Mouse (Mus musculus) hematopoietic multipotent progenitor cell, adult 10-12 weeks (in vitro differentiated cells): ENCODE measurements around the gene Cd70. TPM values are rescaled to one million over a fixed set of nuclear protein-coding genes. Genes with fewer than 3 reads are reported as not detected.

Source experiments
- polyA plus RNA-seq: library from polyadenylated mRNA; stranded (reverse); fragments of >175 nt; gene quantifications from 2 replicates; pipeline ENCODE4 v1.2.3, GENCODE M21; 2012; ENCODE audit warnings: low replicate concordance

The Cd70 gene
- polyA plus RNA-seq, result 0.17 and 0.98 TPM in 2 replicates

DNA sequence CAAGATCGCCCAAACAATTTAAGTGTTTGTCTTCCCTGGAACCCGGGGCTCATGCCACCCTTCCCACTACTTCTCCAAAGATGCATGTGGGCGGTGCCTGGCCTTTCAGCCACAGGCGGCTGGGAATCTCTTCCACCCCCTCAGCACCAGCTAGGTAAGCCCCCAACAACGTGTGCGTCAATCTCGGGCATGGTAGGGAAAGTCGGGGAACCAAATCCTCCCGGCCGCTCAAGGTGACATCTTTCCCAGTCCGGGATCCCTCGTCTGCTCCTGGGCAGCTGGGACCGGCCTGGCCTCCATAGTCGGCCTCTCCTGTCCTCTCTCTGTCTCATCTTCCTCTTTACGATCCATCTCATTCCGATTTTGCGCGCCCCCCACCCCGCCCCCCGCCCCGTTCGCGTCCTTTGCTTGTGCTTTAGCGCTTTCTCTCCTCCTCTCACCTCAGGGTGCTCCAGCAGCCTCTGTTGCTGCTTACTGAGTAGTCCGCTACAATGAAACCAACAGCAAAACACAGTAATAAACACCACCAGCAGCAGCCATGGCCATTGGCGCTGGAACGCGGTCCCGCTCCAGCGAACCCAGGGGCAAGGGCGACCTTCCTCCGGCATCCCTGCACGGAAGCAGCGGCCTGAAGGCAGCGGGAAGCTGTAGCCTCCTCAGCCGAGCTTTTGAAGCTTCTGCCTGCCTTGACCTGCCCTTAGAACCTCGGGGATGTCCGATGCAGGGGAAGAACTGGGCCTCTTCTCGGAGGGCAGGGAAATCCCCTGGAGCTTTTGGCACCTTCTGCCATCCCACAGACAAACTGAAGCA, at the start of gene Cd70:
Cd70 (minus strand) TSS at position 784 of the 810 bp plus-strand sequence.

DNA sequence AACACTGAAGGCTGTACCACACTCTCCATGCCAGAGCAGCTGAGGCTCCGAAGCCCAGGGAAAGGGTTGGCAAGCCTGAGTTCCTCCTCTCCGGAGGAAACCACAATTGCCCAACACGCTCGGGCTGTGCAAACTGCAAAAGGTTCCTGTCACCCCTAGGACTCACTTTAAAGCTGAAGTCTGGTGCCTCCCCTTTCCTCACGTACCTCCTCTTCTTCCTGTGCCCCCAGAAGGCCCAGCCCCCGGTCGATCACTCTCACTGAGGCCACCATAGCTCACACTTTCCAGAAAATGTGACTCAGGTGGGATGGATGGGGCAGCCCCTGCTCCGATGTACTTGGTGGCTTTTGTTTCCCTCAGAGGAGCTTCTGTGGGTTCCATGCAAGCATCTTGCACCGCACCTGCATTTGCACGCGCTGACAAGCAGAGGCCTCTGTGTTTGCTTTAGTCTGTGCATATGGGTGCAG, 44.5 kb upstream of the Cd70 start, which contains the start of gene Tnfsf14:
Tnfsf14 (minus strand) TSS at position 137 of the 467 bp plus-strand sequence.

DNA sequence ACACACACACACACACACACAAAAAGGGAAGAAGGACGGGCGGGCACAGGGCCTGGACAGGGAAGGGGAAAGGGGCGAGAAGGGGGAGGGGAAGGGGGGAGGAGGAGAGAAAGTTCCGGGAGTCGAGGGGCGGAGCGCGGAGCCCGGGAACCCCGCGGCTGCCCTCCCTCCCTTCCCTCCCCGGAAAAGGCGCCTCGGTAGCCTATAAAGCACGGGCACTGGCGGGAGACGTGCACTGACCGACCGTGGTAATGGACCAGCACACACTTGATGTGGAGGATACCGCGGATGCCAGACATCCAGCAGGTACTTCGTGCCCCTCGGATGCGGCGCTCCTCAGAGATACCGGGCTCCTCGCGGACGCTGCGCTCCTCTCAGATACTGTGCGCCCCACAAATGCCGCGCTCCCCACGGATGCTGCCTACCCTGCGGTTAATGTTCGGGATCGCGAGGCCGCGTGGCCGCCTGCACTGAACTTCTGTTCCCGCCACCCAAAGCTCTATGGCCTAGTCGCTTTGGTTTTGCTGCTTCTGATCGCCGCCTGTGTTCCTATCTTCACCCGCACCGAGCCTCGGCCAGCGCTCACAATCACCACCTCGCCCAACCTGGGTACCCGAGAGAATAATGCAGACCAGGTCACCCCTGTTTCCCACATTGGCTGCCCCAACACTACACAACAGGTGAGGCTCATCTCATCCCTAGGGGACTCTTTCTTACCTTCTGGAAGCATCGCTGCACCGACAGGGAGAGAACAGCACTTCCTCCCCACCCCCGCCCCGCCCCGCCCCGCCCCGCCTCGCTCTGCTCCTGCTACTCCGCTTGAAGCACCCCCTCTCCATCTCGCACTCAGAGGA, 44.2 kb downstream of the Cd70 start, which contains the start of gene Tnfsf9:
Tnfsf9 (plus strand) TSS at position 145 of the 854 bp plus-strand sequence.

Other genes with a start within 250 kb of the Cd70 start
- 88.4 and 103 TPM in 2 replicates for gene Mllt1, start 214.4 kb downstream of the Cd70 start, polyA plus RNA-seq
- not detected in 2 replicates for gene Acer1, start 167.7 kb downstream of the Cd70 start, polyA plus RNA-seq
- 37.7 and 105 TPM in 2 replicates for gene Clpp, start 159.5 kb downstream of the Cd70 start, polyA plus RNA-seq
- gene Alkbh7, start 152.4 kb downstream of the Cd70 start, polyA plus RNA-seq, result 25.6 and 38.2 TPM in 2 replicates
- gene Pspn, start 149.8 kb downstream of the Cd70 start, polyA plus RNA-seq, result not detected in 2 replicates
- gene Gtf2f1, start 138.5 kb downstream of the Cd70 start, polyA plus RNA-seq, result 81.6 and 94.3 TPM in 2 replicates
- 0.17 and 0.23 TPM in 2 replicates for gene Gm17949, start 138.3 kb downstream of the Cd70 start, polyA plus RNA-seq
- 248 and 458 TPM in 2 replicates for gene Khsrp, start 118.3 kb downstream of the Cd70 start, polyA plus RNA-seq
- not detected in 2 replicates for gene Slc25a41, start 108.1 kb downstream of the Cd70 start, polyA plus RNA-seq
- 18.4 and 34.3 TPM in 2 replicates for gene Crb3, start 90.7 kb downstream of the Cd70 start, polyA plus RNA-seq
- gene Slc25a23, start 89.9 kb downstream of the Cd70 start, polyA plus RNA-seq, result 16.7 and 20.4 TPM in 2 replicates
- gene Dennd1c, start 71.3 kb downstream of the Cd70 start, polyA plus RNA-seq, result 211 and 238 TPM in 2 replicates
- 0.80 and 0.96 TPM in 2 replicates for gene Tubb4a, start 62.0 kb downstream of the Cd70 start, polyA plus RNA-seq
- gene Tnfsf9, start 44.5 kb downstream of the Cd70 start, polyA plus RNA-seq, result 1.5 and 1.6 TPM in 2 replicates
- 7.8 and 15.8 TPM in 2 replicates for gene Tnfsf14, start 44.4 kb upstream of the Cd70 start, polyA plus RNA-seq
- 9.1 and 16.5 TPM in 2 replicates for gene C3, start 78.4 kb upstream of the Cd70 start, polyA plus RNA-seq
- gene Gpr108, start 98.7 kb upstream of the Cd70 start, polyA plus RNA-seq, result 34.0 and 34.2 TPM in 2 replicates
- 9.3 and 9.4 TPM in 2 replicates for gene Trip10, start 99.7 kb upstream of the Cd70 start, polyA plus RNA-seq
- gene Vav1, start 129.3 kb upstream of the Cd70 start, polyA plus RNA-seq, result 72.5 and 81.3 TPM in 2 replicates
- 2.9 and 5.6 TPM in 2 replicates for gene Adgre1, start 208.9 kb upstream of the Cd70 start, polyA plus RNA-seq